Mouse (Mus musculus): ENCODE measurements around the gene Apobec3. TPM values are rescaled to one million over a fixed set of nuclear protein-coding genes. Genes with fewer than 3 reads are reported as not detected.

Apobec3 gene
- polyA plus RNA-seq, 2 experiments, result 12.0 to 18.0 TPM

GRCm38 (mm10) chr15:79858979-79859378, 32.5 kb upstream of the Apobec3 start:
- H3K4me1 ChIP-seq (ENCODE audit: control insufficient read depth, insufficient read depth, low read length), result no peaks in the 10 kb centered on the region
- H3K27ac ChIP-seq (replicated peaks; ENCODE audit: low read depth, low read length), result no peak overlapping the region
- no peak for TF ChIP-seq POLR2A (IDR thresholded peaks at IDR 0.05; ENCODE audit: borderline replicate concordance, extremely low read depth, insufficient read depth, insufficient read length)
- no peaks in the 10 kb centered on the region for H3K36me3 ChIP-seq (ENCODE audit: control insufficient read depth, insufficient read depth, low read length)
- no peaks in the 10 kb centered on the region for H3K9me3 ChIP-seq (ENCODE audit: control insufficient read depth, low read length)
- no peak overlapping the region for H3K4me3 ChIP-seq (replicated peaks; ENCODE audit: low read length)
- ATAC-seq (ENCODE audit: low FRiP score, low read depth), result no peak
- WGBS, result 82% methylated on average over 5 of the region's 5 CpGs
- DNase-seq (ENCODE audit: low spot score), result no peak
- no peaks in the 10 kb centered on the region for H3K27me3 ChIP-seq (ENCODE audit: control insufficient read depth, insufficient read depth, low read length)
- no peak overlapping the region for H3K4me2 ChIP-seq (replicated peaks; ENCODE audit: low read depth, low read length, severe bottlenecking)
- H3K9ac ChIP-seq (ENCODE audit: low read depth, low read length, severe bottlenecking), result no peak overlapping the region

- Histone ChIP-seq H3K9me3 (ENCODE audit: control insufficient read depth, low read length) (no peaks in the 10 kb centered on the region), H3K27me3 (ENCODE audit: control insufficient read depth, insufficient read depth, low read length) (no peaks in the 10 kb centered on the region), H3K9ac (ENCODE audit: low read depth, low read length, severe bottlenecking) (no peak overlapping the region), H3K4me2 (replicated peaks; ENCODE audit: low read depth, low read length, severe bottlenecking) (no peak overlapping the region), H3K27ac (replicated peaks; ENCODE audit: low read depth, low read length) (no peak overlapping the region), H3K4me3 (replicated peaks; ENCODE audit: low read length) (no peak overlapping the region), H3K4me1 (ENCODE audit: control insufficient read depth, insufficient read depth, low read length) (no peaks in the 10 kb centered on the region), H3K36me3 (ENCODE audit: control insufficient read depth, insufficient read depth, low read length) (no peaks in the 10 kb centered on the region)
- DNase-seq (ENCODE audit: low spot score) (no peak), ATAC-seq (ENCODE audit: low FRiP score, low read depth) (no peak)
- WGBS, result 86% methylated on average over 9 of the region's 9 CpGs
- no peak for TF ChIP-seq POLR2A (IDR thresholded peaks at IDR 0.05; ENCODE audit: borderline replicate concordance, extremely low read depth, insufficient read depth, insufficient read length)
Observed at GRCm38 (mm10) chr15:79859821-79860220, 31.6 kb upstream of the Apobec3 start.

DNA sequence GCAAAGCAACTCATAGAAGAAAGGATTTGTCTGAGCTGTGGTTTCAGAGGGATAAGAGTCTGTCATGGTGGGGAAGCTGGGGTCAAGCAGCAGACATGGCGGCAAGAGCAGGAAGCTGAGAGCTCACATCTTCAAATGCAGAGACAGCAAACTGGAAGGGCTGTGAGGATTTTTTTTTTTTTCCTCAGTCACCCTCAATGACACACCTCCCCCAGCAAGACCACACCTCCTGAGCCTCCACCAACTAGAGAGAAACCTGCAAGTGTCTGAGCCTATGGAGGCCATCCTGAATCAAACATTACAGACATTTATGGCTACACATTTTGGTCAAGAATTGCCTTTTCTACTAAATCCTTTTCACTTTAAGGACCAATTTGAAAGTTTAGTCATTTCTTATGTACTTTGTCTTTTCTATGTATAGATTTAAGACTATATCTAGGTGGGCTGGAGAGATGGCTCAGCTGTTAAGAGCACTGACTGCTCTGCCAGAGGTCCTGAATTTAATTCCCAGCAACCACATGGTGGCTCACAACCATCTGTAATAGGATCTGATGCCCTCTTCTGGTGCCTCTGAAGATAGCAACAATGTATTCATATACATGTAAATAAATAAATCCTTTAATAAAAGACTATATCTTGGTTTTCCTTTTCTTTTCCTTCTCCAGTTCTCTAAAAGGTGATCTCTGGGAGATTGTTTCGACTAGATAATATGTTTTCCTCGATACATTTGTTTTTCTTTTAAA, 24.0 kb upstream of the Apobec3 start:
- H3K36me3 ChIP-seq (ENCODE audit: control insufficient read depth, insufficient read depth, low read length), result no peaks in the 10 kb centered on the region
- DNase-seq (ENCODE audit: low spot score) (no peak), ATAC-seq (ENCODE audit: low FRiP score, low read depth) (no peak)
- H3K9me3 ChIP-seq (ENCODE audit: control insufficient read depth, low read length), result no peaks in the 10 kb centered on the region
- WGBS, result 87% methylated on average over 3 of the region's 3 CpGs
- H3K4me1 ChIP-seq (ENCODE audit: control insufficient read depth, insufficient read depth, low read length), result no peaks in the 10 kb centered on the region
- TF ChIP-seq POLR2A (IDR thresholded peaks at IDR 0.05; ENCODE audit: borderline replicate concordance, extremely low read depth, insufficient read depth, insufficient read length), result no peak
- no peak overlapping the region for H3K4me2 ChIP-seq (replicated peaks; ENCODE audit: low read depth, low read length, severe bottlenecking)
- H3K27ac ChIP-seq (replicated peaks; ENCODE audit: low read depth, low read length), result no peak overlapping the region
- no peak overlapping the region for H3K4me3 ChIP-seq (replicated peaks; ENCODE audit: low read length)
- no peaks in the 10 kb centered on the region for H3K27me3 ChIP-seq (ENCODE audit: control insufficient read depth, insufficient read depth, low read length)
- H3K9ac ChIP-seq (ENCODE audit: low read depth, low read length, severe bottlenecking), result no peak overlapping the region

DNA sequence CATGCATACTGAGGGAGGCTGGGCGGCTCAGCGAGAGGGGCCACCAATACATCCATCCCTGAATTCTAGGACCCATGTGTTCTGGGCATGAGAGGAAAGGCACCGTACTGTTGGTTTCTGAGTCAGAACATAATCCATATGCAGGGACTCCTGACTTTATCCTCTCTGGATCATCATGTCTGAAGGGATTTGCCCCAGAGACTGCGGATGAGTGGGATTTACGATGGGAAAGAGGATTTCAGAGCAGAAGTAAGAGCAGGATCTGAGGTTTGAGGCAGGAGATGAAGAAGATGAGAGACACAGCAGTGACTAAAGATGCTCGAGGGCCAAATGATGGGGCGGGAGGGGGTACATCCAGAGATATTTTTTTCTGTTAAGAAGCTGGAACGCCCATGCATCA, 17.9 kb upstream of the Apobec3 start:
- DNase-seq (ENCODE audit: low spot score), result no peak
- no peaks in the 10 kb centered on the region for H3K4me1 ChIP-seq (ENCODE audit: control insufficient read depth, insufficient read depth, low read length)
- H3K27ac ChIP-seq (replicated peaks; ENCODE audit: low read depth, low read length), result no peak overlapping the region
- no peak overlapping the region for H3K4me3 ChIP-seq (replicated peaks; ENCODE audit: low read length)
- 87% methylated on average over 8 of the region's 8 CpGs for WGBS
- H3K9me3 ChIP-seq (ENCODE audit: control insufficient read depth, low read length), result no peaks in the 10 kb centered on the region
- TF ChIP-seq POLR2A (IDR thresholded peaks at IDR 0.05; ENCODE audit: borderline replicate concordance, extremely low read depth, insufficient read depth, insufficient read length), result no peak
- H3K27me3 ChIP-seq (ENCODE audit: control insufficient read depth, insufficient read depth, low read length), result no peaks in the 10 kb centered on the region
- no peaks in the 10 kb centered on the region for H3K36me3 ChIP-seq (ENCODE audit: control insufficient read depth, insufficient read depth, low read length)
- no peak overlapping the region for H3K9ac ChIP-seq (ENCODE audit: low read depth, low read length, severe bottlenecking)
- no peak overlapping the region for H3K4me2 ChIP-seq (replicated peaks; ENCODE audit: low read depth, low read length, severe bottlenecking)
- ATAC-seq (ENCODE audit: low FRiP score, low read depth), result no peak

DNA sequence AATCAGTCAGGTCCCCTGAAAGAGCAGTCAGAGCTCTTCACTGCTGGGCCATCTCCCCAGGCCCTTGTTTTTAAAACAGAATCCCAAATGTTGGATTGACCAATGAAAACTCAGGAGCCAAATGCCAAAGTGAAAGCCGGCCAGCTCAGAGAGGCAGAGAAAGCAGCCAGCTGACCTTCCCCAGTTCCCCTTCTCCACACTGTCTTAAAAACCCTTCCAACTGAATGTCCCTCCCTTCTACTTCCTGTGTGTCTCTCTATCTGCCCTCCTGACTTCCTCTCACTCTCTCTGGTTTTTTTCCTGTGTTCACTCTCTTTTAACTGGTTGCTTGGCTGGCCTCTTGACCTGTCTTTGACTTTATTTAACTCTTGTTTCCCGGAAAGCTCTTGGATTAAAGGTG, 17.5 kb upstream of the Apobec3 start:
- ATAC-seq (ENCODE audit: low FRiP score, low read depth) (no peak), DNase-seq (ENCODE audit: low spot score) (no peak)
- Histone ChIP-seq H3K27me3 (ENCODE audit: control insufficient read depth, insufficient read depth, low read length) (no peaks in the 10 kb centered on the region), H3K4me2 (replicated peaks; ENCODE audit: low read depth, low read length, severe bottlenecking) (no peak overlapping the region), H3K27ac (replicated peaks; ENCODE audit: low read depth, low read length) (no peak overlapping the region), H3K36me3 (ENCODE audit: control insufficient read depth, insufficient read depth, low read length) (no peaks in the 10 kb centered on the region), H3K4me3 (replicated peaks; ENCODE audit: low read length) (no peak overlapping the region), H3K9me3 (ENCODE audit: control insufficient read depth, low read length) (no peaks in the 10 kb centered on the region), H3K9ac (ENCODE audit: low read depth, low read length, severe bottlenecking) (no peak overlapping the region), H3K4me1 (ENCODE audit: control insufficient read depth, insufficient read depth, low read length) (peaks cover 3% of the 10 kb centered on the region)
- WGBS, result 60% methylated on average over 2 of the region's 2 CpGs
- TF ChIP-seq POLR2A (IDR thresholded peaks at IDR 0.05; ENCODE audit: borderline replicate concordance, extremely low read depth, insufficient read depth, insufficient read length), result no peak
